Mouse (Mus musculus) limb, embryonic 14.5 days (tissue): ENCODE data around the gene Prkca. TPM values are rescaled to one million over a fixed set of nuclear protein-coding genes. Genes with fewer than 3 reads are reported as not detected.

Experiments used
- ATAC-seq: fragments of 200-750 bp; cut with Nextera tagmentation; 2 replicates; pipeline ENCODE4 v1.8.0; 2017; ENCODE audit warnings: low read depth, moderate number of reproducible peaks, moderate TSS enrichment; ENCODE audit not compliant: low FRiP score
- DNase-seq: peaks from one replicate; pipeline ENCODE4 v3.0.0-alpha.2; 2015; ENCODE audit warnings: low spot score
- H3K27ac ChIP-seq: fragments of 300-500 bp; sonication (generic); replicated peaks from 2 replicates; pipeline ENCODE4 v1.5.1; 2014; ENCODE audit warnings: low read depth, mild to moderate bottlenecking, low read length, moderate library complexity, mixed read lengths
- H3K27me3 ChIP-seq: fragments of 300-500 bp; sonication (generic); 2 replicates; pipeline ENCODE4 v1.6.1; 2014; ENCODE audit warnings: low read length, mixed read lengths; ENCODE audit not compliant: control insufficient read depth, insufficient read depth
- H3K36me3 ChIP-seq: fragments of 300-500 bp; sonication (generic); 2 replicates; pipeline ENCODE4 v1.6.1; 2014; ENCODE audit warnings: mild to moderate bottlenecking, low read length, moderate library complexity, mixed read lengths; ENCODE audit not compliant: control insufficient read depth, insufficient read depth
- H3K4me1 ChIP-seq: fragments of 300-500 bp; sonication (generic); 2 replicates; pipeline ENCODE4 v1.6.1; 2014; ENCODE audit warnings: antibody characterized with exemption, low read length, mixed read lengths; ENCODE audit not compliant: control insufficient read depth, insufficient read depth
- H3K4me2 ChIP-seq: fragments of 300-500 bp; sonication (generic); replicated peaks from 2 replicates; pipeline ENCODE4 v1.6.1; 2014; ENCODE audit warnings: low read depth, mild to moderate bottlenecking, low read length, moderate library complexity; ENCODE audit not compliant: severe bottlenecking
- H3K4me3 ChIP-seq: fragments of 300-500 bp; sonication (generic); replicated peaks from 2 replicates; pipeline ENCODE4 v1.5.1; 2014; ENCODE audit warnings: low read length
- H3K9ac ChIP-seq: fragments of 300-500 bp; sonication (generic); 2 replicates; pipeline ENCODE4 v1.6.1; 2014; ENCODE audit warnings: mild to moderate bottlenecking, low read depth, low read length, moderate library complexity; ENCODE audit not compliant: severe bottlenecking
- H3K9me3 ChIP-seq: fragments of 300-500 bp; sonication (generic); 2 replicates; pipeline ENCODE4 v1.6.1; 2016; ENCODE audit warnings: low read length; ENCODE audit not compliant: control insufficient read depth
- POLR2A ChIP-seq: fragments of 200-500 bp; IDR thresholded peaks from 2 replicates; pipeline ENCODE4 v1.8.0; 2012; ENCODE audit warnings: inconsistent platforms, mild to moderate bottlenecking, moderate library complexity, borderline replicate concordance; ENCODE audit not compliant: insufficient read depth, insufficient read length; ENCODE audit errors: extremely low read depth
- WGBS: fragments of 180-500 bp; shearing (Covaris S2); extraction: QIAGEN DNeasy Blood & Tissue Kit; methylation state at CpG from one replicate; pipeline ENCODE4 v1.1.7; 2014; 5-methylcytosine and 5-hydroxymethylcytosine counted together
- microRNA-seq: library from miRNA; unstranded; fragments of <30 nt; microRNA quantifications from one replicate; pipeline ENCODE4, GENCODE M21; 2016
- polyA plus RNA-seq, 2 experiments: library from polyadenylated mRNA; depleted of rRNA in 1 of 2; stranded (reverse) in 1 of 2; unstranded in 1 of 2; fragments of >200 nt; fragmentation: Nextera tagmentation in 1 of 2; extraction: Ambion mirVana in 1 of 2; gene quantifications; 2 replicates each; pipeline versions ENCODE4 v1.2.1 to v1.2.3; 2012 to 2014

Prkca gene
- polyA plus RNA-seq, 2 experiments, result 9.0 to 16.3 TPM

GRCm38 (mm10) chr11:107895635-107896034 lies 448.1 kb downstream of the Prkca start:
- Histone ChIP-seq H3K4me1 (no peaks in the 10 kb centered on the region), H3K9ac (no peak overlapping the region), H3K9me3 (no peaks in the 10 kb centered on the region), H3K4me3 (no peak overlapping the region), H3K27ac (no peak overlapping the region), H3K27me3 (no peaks in the 10 kb centered on the region), H3K36me3 (no peaks in the 10 kb centered on the region), H3K4me2 (no peak overlapping the region)
- WGBS, result 46% methylated on average over 4 of the region's 4 CpGs
- ATAC-seq (no peak), DNase-seq (no peak)
- TF ChIP-seq POLR2A, result no peak

DNA sequence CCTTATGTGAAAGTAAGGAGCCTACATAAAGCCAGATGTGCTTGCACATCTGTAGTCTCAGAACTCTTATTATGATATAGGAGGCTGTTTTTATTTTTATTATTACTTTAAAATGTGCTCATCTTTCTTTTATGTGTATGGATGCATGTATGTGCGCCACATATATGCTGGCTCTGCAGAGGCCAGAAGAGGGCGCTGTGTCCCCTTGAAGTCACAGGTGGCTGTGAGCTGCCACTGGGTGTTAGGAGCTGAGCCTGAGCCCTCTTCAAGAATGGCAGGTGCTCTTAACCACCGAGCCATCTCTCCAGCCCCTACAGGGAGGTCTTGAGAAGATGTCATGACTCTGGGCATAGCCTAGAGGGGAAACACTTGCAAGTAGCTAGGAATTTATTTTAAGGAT lies 452.4 kb downstream of the Prkca start:
- DNase-seq, result no peak
- WGBS, result 87% methylated on average over 3 of the region's 3 CpGs
- H3K9ac ChIP-seq, result no peak overlapping the region
- no peaks in the 10 kb centered on the region for H3K4me1 ChIP-seq
- no peak overlapping the region for H3K4me2 ChIP-seq
- H3K27ac ChIP-seq, result no peak overlapping the region
- no peaks in the 10 kb centered on the region for H3K27me3 ChIP-seq
- H3K4me3 ChIP-seq, result no peak overlapping the region
- no peak for ATAC-seq
- H3K36me3 ChIP-seq, result no peaks in the 10 kb centered on the region
- no peaks in the 10 kb centered on the region for H3K9me3 ChIP-seq
- TF ChIP-seq POLR2A, result no peak

- no peak for DNase-seq
- H3K27ac ChIP-seq, result no peak overlapping the region
- no peaks in the 10 kb centered on the region for H3K36me3 ChIP-seq
- TF ChIP-seq POLR2A, result no peak
- H3K9ac ChIP-seq, result no peak overlapping the region
- H3K9me3 ChIP-seq, result no peaks in the 10 kb centered on the region
- no peak for ATAC-seq
- WGBS, result 79% methylated on average over 6 of the region's 6 CpGs
- H3K27me3 ChIP-seq, result no peaks in the 10 kb centered on the region
- no peak overlapping the region for H3K4me3 ChIP-seq
- no peak overlapping the region for H3K4me2 ChIP-seq
- no peaks in the 10 kb centered on the region for H3K4me1 ChIP-seq
These were observed 456.4 kb downstream of the Prkca start for GRCm38 (mm10) chr11:107887342-107887741.

Small RNA genes within 50 kb of the gene (microRNA-seq; reads per million reads assigned to microRNA genes)
- not detected for gene Mir7223

Other genes starting within 250 kb of the Prkca start
- 0.35 and 1.6 TPM in 2 replicates for gene Apoh, start 574 bp downstream of the Prkca start, polyA plus RNA-seq (2012; rRNA removed)
- not detected in 2 replicates for gene Apoh, start 574 bp downstream of the Prkca start, polyA plus RNA-seq (2014; fragmentation: Nextera tagmentation; extraction: Ambion mirVana)
- gene Cep112, start 81.3 kb upstream of the Prkca start, polyA plus RNA-seq (2012; rRNA removed), result 7.3 and 9.0 TPM in 2 replicates
- gene Cep112, start 81.3 kb upstream of the Prkca start, polyA plus RNA-seq (2014; fragmentation: Nextera tagmentation; extraction: Ambion mirVana), result 17.3 and 21.2 TPM in 2 replicates